Mouse (Mus musculus) heart, embryonic 15.5 days (tissue): ENCODE measurements around the gene Olfr1411. TPM values are rescaled to one million over a fixed set of nuclear protein-coding genes. Genes with fewer than 3 reads are reported as not detected.

Source experiments
- ATAC-seq: fragments of 200-750 bp; cut with Nextera tagmentation; replicated peaks from 2 replicates; pipeline ENCODE4 v1.8.0; 2017; ENCODE audit warnings: low read depth, moderate TSS enrichment; ENCODE audit not compliant: insufficient number of reproducible peaks, insufficient read depth, low FRiP score
- H3K27ac ChIP-seq: fragments of 300-500 bp; sonication (generic); 2 replicates; pipeline ENCODE4 v1.5.1; 2015; ENCODE audit warnings: mild to moderate bottlenecking, inconsistent platforms
- H3K27me3 ChIP-seq: fragments of 300-500 bp; sonication (generic); 2 replicates; pipeline ENCODE4 v1.6.1; 2015; ENCODE audit warnings: inconsistent platforms
- H3K36me3 ChIP-seq: fragments of 300-500 bp; sonication (generic); 2 replicates; pipeline ENCODE4 v1.6.1; 2015; ENCODE audit warnings: mild to moderate bottlenecking, inconsistent platforms
- H3K4me1 ChIP-seq: fragments of 300-500 bp; sonication (generic); replicated peaks from 2 replicates; pipeline ENCODE4 v1.6.1; 2015; ENCODE audit warnings: inconsistent platforms
- H3K4me2 ChIP-seq: fragments of 300-500 bp; sonication (generic); 2 replicates; pipeline ENCODE4 v1.6.1; 2015; ENCODE audit warnings: inconsistent platforms, mild to moderate bottlenecking, moderate library complexity
- H3K4me3 ChIP-seq: fragments of 300-500 bp; sonication (generic); 2 replicates; pipeline ENCODE4 v1.5.1; 2015; ENCODE audit warnings: mild to moderate bottlenecking, inconsistent platforms
- H3K9ac ChIP-seq: fragments of 300-500 bp; sonication (generic); 2 replicates; pipeline ENCODE4 v1.6.1; 2015; ENCODE audit warnings: mild to moderate bottlenecking, inconsistent platforms
- H3K9me3 ChIP-seq: fragments of 300-500 bp; sonication (generic); replicated peaks from 2 replicates; pipeline ENCODE4 v1.6.1; 2016; ENCODE audit warnings: inconsistent platforms
- WGBS: fragments of 180-500 bp; shearing (Covaris S2); methylation state at CpG from one replicate; pipeline ENCODE4 v1.1.7; 2015; ENCODE audit warnings: mixed read lengths; 5-methylcytosine and 5-hydroxymethylcytosine counted together
- polyA plus RNA-seq: library from polyadenylated mRNA; unstranded; fragments of >200 nt; fragmentation: Nextera tagmentation; extraction: Ambion mirVana; gene quantifications from 2 replicates; pipeline ENCODE4 v1.2.1, GENCODE M21; 2015

The Olfr1411 gene
- polyA plus RNA-seq, 1 experiment from 2014 or later = not detected

DNA sequence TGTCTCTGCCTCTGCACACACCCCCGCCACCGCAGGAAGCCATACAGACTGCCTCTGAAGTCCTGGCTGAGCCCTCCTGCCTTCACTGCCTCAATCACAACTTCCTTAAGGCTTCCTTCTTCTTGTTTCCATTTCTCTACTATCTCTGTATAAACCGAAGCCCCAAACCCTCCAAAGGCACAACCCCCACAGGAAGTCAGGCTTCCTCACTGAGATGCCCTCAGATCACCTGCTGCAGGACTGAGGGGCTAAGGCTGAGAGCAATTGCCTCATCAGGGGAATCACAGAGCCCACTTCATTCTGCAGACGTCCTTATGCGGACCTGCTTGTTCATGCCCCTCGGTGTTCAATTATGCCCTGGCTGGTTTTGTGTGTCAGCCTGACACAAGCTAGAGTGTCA lies 46.2 kb downstream of the Olfr1411 start:
- H3K9me3 ChIP-seq = no peaks in the 10 kb centered on the region
- WGBS = 77% methylated on average over 6 of the region's 6 CpGs
- no peaks in the 10 kb centered on the region for H3K27me3 ChIP-seq
- no peak overlapping the region for H3K27ac ChIP-seq
- H3K36me3 ChIP-seq = peaks cover 33% of the 10 kb centered on the region
- peaks cover 22% of the 10 kb centered on the region for H3K4me1 ChIP-seq
- ATAC-seq = no peak
- peak overlapping the region; percentile 78; the same call in 1 of the 2 replicates for H3K4me3 ChIP-seq
- H3K9ac ChIP-seq = no peak overlapping the region
- peak overlapping the region; percentile 88 for H3K4me2 ChIP-seq

- Histone ChIP-seq H3K36me3 (peaks cover 24% of the 10 kb centered on the region), H3K4me1 (peaks cover 22% of the 10 kb centered on the region), H3K9ac (peak within 1 kb of the TSS; percentile 88), H3K27ac (peak within 1 kb of the TSS; percentile 52), H3K27me3 (peaks cover 7% of the 10 kb centered on the region), H3K9me3 (no peaks in the 10 kb centered on the region), H3K4me2 (peak within 1 kb of the TSS; percentile 88), H3K4me3 (peak within 1 kb of the TSS; percentile 78)
- WGBS = 2% methylated on average over 50 of the region's 50 CpGs
- peak; percentile 89 for ATAC-seq
These were observed 47.5 kb downstream of the Olfr1411 start, which contains the start of gene Cops9 for GRCm38 (mm10) chr1:92641514-92642272. TSS of gene Cops9 (minus strand) at chr1:92641985.

DNA sequence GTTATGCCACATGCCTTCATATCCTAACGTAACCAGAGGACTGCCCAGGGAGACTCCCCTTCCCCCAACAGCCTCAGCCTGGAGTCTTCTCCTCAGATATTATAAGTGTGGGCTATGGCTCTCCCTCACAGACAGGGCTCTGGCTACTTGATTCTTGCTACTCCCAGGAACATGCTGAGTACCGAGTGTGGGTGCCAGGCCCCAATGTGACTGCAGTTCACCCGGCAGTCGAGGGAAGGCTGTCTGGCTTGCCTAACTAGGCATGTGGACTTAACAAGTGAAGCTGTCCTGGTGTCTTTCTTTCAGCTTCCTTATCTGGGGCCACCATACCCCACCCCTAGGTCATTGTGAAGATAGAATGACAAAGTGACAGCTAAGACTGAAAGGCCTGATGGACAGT lies 49.5 kb downstream of the Olfr1411 start:
- Histone ChIP-seq H3K4me2 (no peak overlapping the region), H3K9ac (no peak overlapping the region), H3K27me3 (peaks cover 9% of the 10 kb centered on the region), H3K9me3 (no peaks in the 10 kb centered on the region), H3K4me1 (peaks cover 28% of the 10 kb centered on the region), H3K27ac (no peak overlapping the region), H3K36me3 (peaks cover 8% of the 10 kb centered on the region; the same call in 1 of the 2 replicates), H3K4me3 (no peak overlapping the region)
- 61% methylated on average over 4 of the region's 4 CpGs for WGBS
- no peak for ATAC-seq

GRCm38 (mm10) chr1:92644916-92645315 lies 50.7 kb downstream of the Olfr1411 start:
- Histone ChIP-seq H3K4me2 (no peak overlapping the region), H3K4me3 (no peak overlapping the region), H3K9ac (no peak overlapping the region), H3K36me3 (no peaks in the 10 kb centered on the region), H3K27me3 (peaks cover 9% of the 10 kb centered on the region), H3K9me3 (no peaks in the 10 kb centered on the region), H3K27ac (no peak overlapping the region), H3K4me1 (peaks cover 27% of the 10 kb centered on the region)
- 76% methylated on average over 5 of the region's 5 CpGs for WGBS
- ATAC-seq = no peak

DNA sequence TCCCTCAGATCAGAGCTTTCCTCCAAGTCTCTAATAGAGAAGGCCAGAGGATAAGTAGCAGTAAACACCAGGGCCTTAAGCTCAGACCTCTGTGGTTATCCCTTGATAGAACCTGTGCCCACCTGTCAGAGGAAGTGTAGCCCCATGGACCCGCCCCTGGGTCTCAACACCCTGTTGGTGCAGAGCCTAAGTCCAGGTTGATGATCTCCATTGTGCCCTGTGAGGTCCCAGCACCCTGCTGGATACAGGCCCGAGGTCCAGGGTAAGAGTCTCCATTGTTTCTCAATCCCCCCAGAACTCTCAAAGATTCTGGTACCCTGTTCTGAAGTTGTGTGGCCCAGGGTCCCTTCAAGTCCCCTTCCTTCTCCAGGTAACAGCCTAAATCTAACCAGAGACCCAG lies 51.9 kb downstream of the Olfr1411 start:
- Histone ChIP-seq H3K9me3 (no peaks in the 10 kb centered on the region), H3K27ac (no peak overlapping the region), H3K4me1 (peaks cover 15% of the 10 kb centered on the region), H3K9ac (no peak overlapping the region), H3K4me2 (no peak overlapping the region), H3K4me3 (no peak overlapping the region), H3K36me3 (no peaks in the 10 kb centered on the region), H3K27me3 (peaks cover 9% of the 10 kb centered on the region)
- 51% methylated on average over 2 of the region's 2 CpGs for WGBS
- no peak for ATAC-seq

DNA sequence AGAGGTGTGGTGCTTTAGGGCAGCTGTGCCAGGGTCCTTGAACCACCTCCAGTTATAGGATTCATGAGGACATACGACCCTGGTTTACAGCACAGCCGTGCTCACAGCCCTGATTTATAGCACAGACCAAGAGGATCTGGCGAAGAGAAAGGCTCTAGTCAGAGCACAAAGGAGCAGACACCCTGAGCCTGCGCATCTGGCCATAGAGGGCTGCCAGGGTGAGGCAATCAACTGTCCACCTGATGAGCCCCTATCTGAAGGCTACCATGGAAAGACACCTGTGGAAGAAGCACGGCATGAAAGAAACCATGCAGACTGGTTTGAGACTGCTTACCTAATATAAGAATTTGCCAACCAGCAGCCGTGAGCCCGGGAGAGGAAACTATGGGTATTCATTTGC lies 52.4 kb downstream of the Olfr1411 start:
- peaks cover 13% of the 10 kb centered on the region for H3K4me1 ChIP-seq
- no peaks in the 10 kb centered on the region for H3K9me3 ChIP-seq
- no peak overlapping the region for H3K4me3 ChIP-seq
- no peaks in the 10 kb centered on the region for H3K36me3 ChIP-seq
- no peak overlapping the region for H3K4me2 ChIP-seq
- WGBS = 70% methylated on average over 7 of the region's 7 CpGs
- H3K27ac ChIP-seq = no peak overlapping the region
- ATAC-seq = no peak
- no peak overlapping the region for H3K9ac ChIP-seq
- H3K27me3 ChIP-seq = peaks cover 9% of the 10 kb centered on the region

DNA sequence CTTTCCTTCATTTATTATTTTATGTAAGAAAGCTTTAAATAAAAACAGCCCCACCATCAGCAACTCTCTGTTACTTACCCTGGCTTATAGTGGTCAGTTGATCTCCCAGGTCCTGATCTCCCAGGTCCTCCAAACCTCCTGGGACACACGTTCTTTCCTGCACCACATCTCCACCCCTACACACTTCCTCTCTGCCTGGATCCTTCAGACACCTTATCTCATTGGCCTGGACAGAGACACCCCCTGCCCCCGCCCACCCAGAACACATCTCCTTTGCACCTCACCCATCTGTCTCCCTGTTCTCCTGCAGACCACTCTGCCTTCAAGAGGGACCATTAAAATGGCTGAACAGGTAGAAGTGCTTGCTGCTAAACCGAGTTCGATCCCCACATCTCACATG lies 52.8 kb downstream of the Olfr1411 start:
- H3K27ac ChIP-seq = no peak overlapping the region
- no peaks in the 10 kb centered on the region for H3K9me3 ChIP-seq
- no peak overlapping the region for H3K4me2 ChIP-seq
- ATAC-seq = no peak
- H3K4me1 ChIP-seq = peaks cover 12% of the 10 kb centered on the region
- peaks cover 9% of the 10 kb centered on the region for H3K27me3 ChIP-seq
- no peaks in the 10 kb centered on the region for H3K36me3 ChIP-seq
- 60% methylated on average over 4 of the region's 4 CpGs for WGBS
- H3K9ac ChIP-seq = no peak overlapping the region
- no peak overlapping the region for H3K4me3 ChIP-seq

Other genes with a start within 250 kb of the Olfr1411 start
- 494 and 516 TPM in 2 replicates for gene Ndufa10, start 120.6 kb upstream of the Olfr1411 start, polyA plus RNA-seq
- gene Olfr1416, start 109.3 kb upstream of the Olfr1411 start, polyA plus RNA-seq = not detected in 2 replicates
- gene Olfr1415, start 98.3 kb upstream of the Olfr1411 start, polyA plus RNA-seq = not detected in 2 replicates
- gene Olfr1414, start 75.8 kb upstream of the Olfr1411 start, polyA plus RNA-seq = not detected in 2 replicates
- gene Olfr1413, start 23.1 kb upstream of the Olfr1411 start, polyA plus RNA-seq = not detected in 2 replicates
- not detected in 2 replicates for gene Olfr1412, start 8.6 kb upstream of the Olfr1411 start, polyA plus RNA-seq
- gene Olfr1410, start 11.4 kb downstream of the Olfr1411 start, polyA plus RNA-seq = not detected in 2 replicates
- gene Olfr12, start 23.4 kb downstream of the Olfr1411 start, polyA plus RNA-seq = not detected in 2 replicates
- gene Cops9, start 47.6 kb downstream of the Olfr1411 start, polyA plus RNA-seq = 365 and 436 TPM in 2 replicates
- 0.19 TPM in 1 of 2 replicates, not detected in the other for gene Otos, start 54.4 kb downstream of the Olfr1411 start, polyA plus RNA-seq
- gene Gpc1, start 237.2 kb downstream of the Olfr1411 start, polyA plus RNA-seq = 61.3 and 71.4 TPM in 2 replicates